Mouse (Mus musculus): ENCODE results near the gene Nit2. TPM values are rescaled to one million over a fixed set of nuclear protein-coding genes. Genes with fewer than 3 reads are reported as not detected.
"Not testable (repeated sequence)": the region's sequence is repeated elsewhere in the genome, so short reads cannot be mapped to it uniquely, and the experiment has no call there.

The Nit2 gene
- total RNA-seq (2015) (17.1 and 17.6 TPM in 2 replicates), total RNA-seq (2017) (11.5 and 13.3 TPM in 2 replicates)

- ATAC-seq (ENCODE audit: poor library complexity, severe bottlenecking): peak; percentile 96
Observed at GRCm38 (mm10) chr16:57166611-57167513, at the start of gene Nit2. Gene Nit2, minus strand, starts transcription at chr16:57167341.

- ATAC-seq (ENCODE audit: poor library complexity, severe bottlenecking): peak; percentile 87
Observed at GRCm38 (mm10) chr16:57215957-57216356, 48.8 kb upstream of the Nit2 start.

- ATAC-seq (ENCODE audit: poor library complexity, severe bottlenecking): peak; percentile 89
Observed at GRCm38 (mm10) chr16:57211037-57211436, 43.9 kb upstream of the Nit2 start.

GRCm38 (mm10) chr16:57208342-57208741 lies 41.2 kb upstream of the Nit2 start:
- ATAC-seq (ENCODE audit: poor library complexity, severe bottlenecking): no peak

GRCm38 (mm10) chr16:57197281-57197680 lies 30.1 kb upstream of the Nit2 start:
- ATAC-seq (ENCODE audit: poor library complexity, severe bottlenecking): no peak

GRCm38 (mm10) chr16:57196590-57196989 lies 29.4 kb upstream of the Nit2 start:
- ATAC-seq (ENCODE audit: poor library complexity, severe bottlenecking): peak; percentile 99

GRCm38 (mm10) chr16:57191214-57191613 lies 24.1 kb upstream of the Nit2 start:
- ATAC-seq (ENCODE audit: poor library complexity, severe bottlenecking): no peak

- ATAC-seq (ENCODE audit: poor library complexity, severe bottlenecking): no peak
Observed at GRCm38 (mm10) chr16:57190390-57190789, 23.2 kb upstream of the Nit2 start.

- peak; percentile 100 for ATAC-seq (ENCODE audit: poor library complexity, severe bottlenecking)
Observed at GRCm38 (mm10) chr16:57189493-57189892, 22.4 kb upstream of the Nit2 start.

- ATAC-seq (ENCODE audit: poor library complexity, severe bottlenecking): no peak
Observed at GRCm38 (mm10) chr16:57186618-57187017, 19.5 kb upstream of the Nit2 start.

- ATAC-seq (ENCODE audit: poor library complexity, severe bottlenecking): no peak
Observed at GRCm38 (mm10) chr16:57182037-57182436, 14.9 kb upstream of the Nit2 start.

- peak; percentile 51; the same call in 1 of the 2 replicates for ATAC-seq (ENCODE audit: poor library complexity, severe bottlenecking)
Observed at GRCm38 (mm10) chr16:57181180-57181579, 14.0 kb upstream of the Nit2 start.

GRCm38 (mm10) chr16:57177664-57178063 lies 10.5 kb upstream of the Nit2 start:
- no peak for ATAC-seq (ENCODE audit: poor library complexity, severe bottlenecking)

GRCm38 (mm10) chr16:57177254-57177653 lies 10.1 kb upstream of the Nit2 start:
- ATAC-seq (ENCODE audit: poor library complexity, severe bottlenecking): peak; percentile 85

- no peak for ATAC-seq (ENCODE audit: poor library complexity, severe bottlenecking)
Observed at GRCm38 (mm10) chr16:57176276-57176675, 9.1 kb upstream of the Nit2 start.

- ATAC-seq (ENCODE audit: poor library complexity, severe bottlenecking): no peak
Observed at GRCm38 (mm10) chr16:57175751-57176150, 8.6 kb upstream of the Nit2 start.

GRCm38 (mm10) chr16:57174480-57174879 lies 7.3 kb upstream of the Nit2 start:
- ATAC-seq (ENCODE audit: poor library complexity, severe bottlenecking): not testable (repeated sequence)

GRCm38 (mm10) chr16:57171570-57171969 lies 4.4 kb upstream of the Nit2 start:
- ATAC-seq (ENCODE audit: poor library complexity, severe bottlenecking): no peak

- ATAC-seq (ENCODE audit: poor library complexity, severe bottlenecking): no peak
Observed at GRCm38 (mm10) chr16:57171161-57171560, 4.0 kb upstream of the Nit2 start.

- ATAC-seq (ENCODE audit: poor library complexity, severe bottlenecking): no peak
Observed at GRCm38 (mm10) chr16:57168236-57168635, 1.1 kb upstream of the Nit2 start.

- peak; percentile 27 for ATAC-seq (ENCODE audit: poor library complexity, severe bottlenecking)
Observed at GRCm38 (mm10) chr16:57167514-57167912, 372 bp upstream of the Nit2 start.

- ATAC-seq (ENCODE audit: poor library complexity, severe bottlenecking): no peak
Observed at GRCm38 (mm10) chr16:57166086-57166485, 1.1 kb downstream of the Nit2 start.

Data from megakaryocyte, adult 5-6 weeks (primary cell).